ENCODE assay signal across 19 mouse cellular contexts in genomic region chr4:62282969-62283368, GRCm38 (mm10). TPM values are rescaled to one million over a fixed set of nuclear protein-coding genes. Genes with fewer than 3 reads are reported as not detected.
DNase-seq lines count a peak whose midpoint lies in the region; ATAC-seq and TF ChIP-seq lines count a peak whose summit lies in the region.
"Had no signal": no experiment of that assay in that cellular context is flagged by ENCODE, and none has a peak within 500 bp of the region (broad histone marks: within the 10 kb centered on the region; RNA-seq: fewer than 3 reads in every experiment).

No protein-coding gene starts in this region.

- no peak for TF ChIP-seq CTCF in bone marrow macrophage, adult 2 months (IDR thresholded peaks at IDR 0.05; ENCODE audit: low read depth, low read length)

- peak; percentile 0 for DNase-seq in thymus, postnatal 4 days
- DNase-seq in thymus, adult 18-20 months: no peak
- no peak for DNase-seq in urinary bladder, adult 18-20 months (ENCODE audit: low spot score in 2 of 2)
- no peak for DNase-seq in layer of hippocampus, adult 9-10 months (ENCODE audit: low spot score)
- DNase-seq: adrenal gland, postnatal 14 days; B cell, adult 2 months; cerebellum, adult 2 months; cerebellum, postnatal 10 days; forebrain, postnatal 0 days; gastrocnemius, postnatal 14 days; heart, postnatal 36 days had no signal

- H3K4me3 ChIP-seq in liver, embryonic 16.5 days (ENCODE audit: low read depth, low read length): no peak overlapping the region
- no peak overlapping the region for H3K4me3 ChIP-seq in liver, embryonic 12.5 days
- no peak overlapping the region for H3K4me3 ChIP-seq in bone marrow macrophage, adult 2 months (ENCODE audit: insufficient read depth, low read length)
- H3K4me3 ChIP-seq: embryonic facial prominence, embryonic 10.5 days; forebrain, embryonic 13.5 days; heart, embryonic 13.5 days; hindbrain, embryonic 15.5 days had no signal

- peak overlapping the region; percentile 45 for H3K27ac ChIP-seq in liver, embryonic 16.5 days (ENCODE audit: low read length)
- no peak overlapping the region for H3K27ac ChIP-seq in liver, embryonic 12.5 days
- H3K27ac ChIP-seq in bone marrow macrophage, adult 2 months (ENCODE audit: insufficient read depth, low read depth, low read length): peak overlapping the region; percentile 93
- H3K27ac ChIP-seq: embryonic facial prominence, embryonic 10.5 days; forebrain, embryonic 13.5 days; heart, embryonic 13.5 days; hindbrain, embryonic 15.5 days had no signal

- H3K36me3 ChIP-seq in liver, embryonic 16.5 days (ENCODE audit: control insufficient read depth, insufficient read depth): no peaks in the 10 kb centered on the region
- no peaks in the 10 kb centered on the region for H3K36me3 ChIP-seq in liver, embryonic 12.5 days
- H3K36me3 ChIP-seq: embryonic facial prominence, embryonic 10.5 days; heart, embryonic 13.5 days; hindbrain, embryonic 15.5 days had no signal

- no peaks in the 10 kb centered on the region for H3K27me3 ChIP-seq in liver, embryonic 16.5 days (ENCODE audit: control insufficient read depth, insufficient read depth, low read depth, low read length)
- no peaks in the 10 kb centered on the region for H3K27me3 ChIP-seq in liver, embryonic 12.5 days (replicated peaks)
- H3K27me3 ChIP-seq: forebrain, embryonic 13.5 days; heart, embryonic 13.5 days; hindbrain, embryonic 15.5 days had no signal

- no peak for ATAC-seq in liver, embryonic 16.5 days (ENCODE audit: low read depth)
- ATAC-seq in liver, embryonic 12.5 days: no peak
- ATAC-seq: CD4-positive, CD25-positive, alpha-beta regulatory T cell, adult 4 months; forebrain, embryonic 13.5 days; forebrain, postnatal 0 days had no signal

- TF ChIP-seq POLR2A in bone marrow macrophage, adult 2 months (IDR thresholded peaks at IDR 0.05; ENCODE audit: borderline replicate concordance, low read depth, low read length): no peak

- no peaks in the 10 kb centered on the region for H3K4me1 ChIP-seq in liver, embryonic 16.5 days (ENCODE audit: control insufficient read depth, low read depth, low read length)
- peaks cover 11% of the 10 kb centered on the region for H3K4me1 ChIP-seq in liver, embryonic 12.5 days
- peaks cover 67% of the 10 kb centered on the region for H3K4me1 ChIP-seq in bone marrow macrophage, adult 2 months (ENCODE audit: control insufficient read depth, insufficient read depth, low read length)

- H3K9ac ChIP-seq in liver, embryonic 16.5 days (ENCODE audit: low read depth, low read length): no peak overlapping the region
- no peak overlapping the region for H3K9ac ChIP-seq in liver, embryonic 12.5 days
- H3K9ac ChIP-seq: forebrain, embryonic 13.5 days; forebrain, postnatal 0 days; heart, embryonic 13.5 days; hindbrain, embryonic 15.5 days had no signal

- 65% methylated on average over 7 of the region's 7 CpGs for WGBS in liver, embryonic 16.5 days (ENCODE audit: insufficient replicate concordance)
- 68% methylated on average over 7 of the region's 7 CpGs for WGBS in liver, embryonic 12.5 days (ENCODE audit: insufficient replicate concordance)

- H3K9me3 ChIP-seq in liver, embryonic 16.5 days (replicated peaks; ENCODE audit: control insufficient read depth, low read length): no peaks in the 10 kb centered on the region
- H3K9me3 ChIP-seq in liver, embryonic 12.5 days (replicated peaks): no peaks in the 10 kb centered on the region
- H3K9me3 ChIP-seq: embryonic facial prominence, embryonic 10.5 days; forebrain, embryonic 13.5 days; heart, embryonic 13.5 days; hindbrain, embryonic 15.5 days had no signal

- H3K4me2 ChIP-seq in liver, embryonic 16.5 days (ENCODE audit: low read depth, low read length): peak overlapping the region; percentile 28; the same call in 1 of the 2 replicates
- no peak overlapping the region for H3K4me2 ChIP-seq in liver, embryonic 12.5 days
- H3K4me2 ChIP-seq: forebrain, embryonic 13.5 days; heart, embryonic 13.5 days; hindbrain, embryonic 15.5 days had no signal

RNA-seq across cellular contexts. Expression of gene Slc31a2, which starts 20.6 kb away (rescaled TPM):
- 9.7 and 10.7 TPM in 2 replicates for polyA plus RNA-seq in liver, embryonic 16.5 days (2015; fragmentation: Nextera tagmentation; extraction: Ambion mirVana)
- polyA plus RNA-seq in liver, embryonic 12.5 days (2016; fragmentation: Nextera tagmentation; extraction: Ambion mirVana): 6.5 and 6.8 TPM in 2 replicates
- polyA plus RNA-seq in bone marrow macrophage, adult 2 months (2012; ENCODE audit: insufficient read depth, insufficient read length, missing spikeins): 72.9 and 73.7 TPM in 2 replicates

RNA-seq across cellular contexts. Expression of gene Zfp37, which starts 52.1 kb away (rescaled TPM):
- polyA plus RNA-seq in liver, embryonic 16.5 days (2015; fragmentation: Nextera tagmentation; extraction: Ambion mirVana): 0.47 and 0.64 TPM in 2 replicates
- 0.82 and 1.2 TPM in 2 replicates for polyA plus RNA-seq in liver, embryonic 12.5 days (2016; fragmentation: Nextera tagmentation; extraction: Ambion mirVana)
- polyA plus RNA-seq in bone marrow macrophage, adult 2 months (2012; ENCODE audit: insufficient read depth, insufficient read length, missing spikeins): not detected in 2 replicates
